In the genomic region with DNA sequence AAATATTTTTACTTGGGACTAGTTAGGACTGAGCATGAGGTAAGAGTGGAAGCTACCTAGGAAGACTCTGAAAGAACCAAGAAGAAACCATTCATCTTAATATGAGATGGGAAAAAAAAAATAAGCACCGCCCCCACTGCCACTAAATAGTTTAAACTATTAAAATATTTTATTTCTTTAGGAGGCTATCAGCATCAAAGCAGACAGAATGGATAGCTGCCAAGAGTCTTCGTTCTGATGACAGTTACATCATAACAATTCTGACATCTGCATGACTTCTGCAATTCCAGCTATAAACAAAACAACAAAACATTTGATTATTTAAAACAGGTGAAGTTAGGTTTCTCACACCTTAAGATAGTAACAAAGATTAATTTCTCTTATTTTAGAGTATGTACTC, we compare ENCODE assay signal across 25 mouse cellular contexts.
"Had no signal": no experiment of that assay in that cellular context is flagged by ENCODE, and none has a peak within 500 bp of the region (broad histone marks: within the 10 kb centered on the region; RNA-seq: fewer than 3 reads in every experiment).

No protein-coding gene starts in this region.

- ATAC-seq: hindbrain, embryonic 16.5 days; inflammation-experienced regulatory T-cells, adult 6 months; intestine, embryonic 15.5 days; intestine, postnatal 0 days; liver, embryonic 12.5 days had no signal

- H3K4me3 ChIP-seq: gastrocnemius, adult 2 months; heart, embryonic 10.5 days; heart, embryonic 12.5 days; hindbrain, embryonic 10.5 days; hindbrain, embryonic 12.5 days; intestine, embryonic 15.5 days; layer of hippocampus, adult 2 months; left cerebral cortex, adult 2 months; limb, embryonic 10.5 days; limb, embryonic 12.5 days; liver, embryonic 12.5 days had no signal

- H3K4me2 ChIP-seq: heart, embryonic 12.5 days; hindbrain, embryonic 12.5 days; hindbrain, embryonic 14.5 days; intestine, embryonic 15.5 days; limb, embryonic 12.5 days; liver, embryonic 12.5 days had no signal

- H3K36me3 ChIP-seq: hindbrain, embryonic 12.5 days; intestine, embryonic 15.5 days; liver, embryonic 12.5 days had no signal

- H3K27ac ChIP-seq: heart, embryonic 10.5 days; hindbrain, embryonic 10.5 days; hindbrain, embryonic 12.5 days; hindbrain, embryonic 14.5 days; intestine, embryonic 15.5 days; layer of hippocampus, adult 2 months; left cerebral cortex, adult 2 months; limb, embryonic 10.5 days; limb, embryonic 12.5 days had no signal

- H3K9me3 ChIP-seq: heart, embryonic 10.5 days; heart, embryonic 12.5 days; hindbrain, embryonic 10.5 days; hindbrain, embryonic 12.5 days; intestine, embryonic 15.5 days; limb, embryonic 10.5 days; liver, embryonic 12.5 days had no signal

- H3K9ac ChIP-seq: heart, embryonic 12.5 days; hindbrain, embryonic 12.5 days; hindbrain, embryonic 14.5 days; intestine, embryonic 15.5 days; limb, embryonic 12.5 days; liver, embryonic 12.5 days had no signal

- DNase-seq: gastrocnemius, adult 2 months; gastrocnemius, postnatal 10 days; gastrocnemius, postnatal 25 days; heart, adult 18-20 months; heart, postnatal 10 days; heart, postnatal 4 days; kidney, adult 18-20 months; kidney, adult 8-10 months; kidney, postnatal 10 days; kidney, postnatal 4 days; liver had no signal

- H3K27me3 ChIP-seq: heart, embryonic 12.5 days; hindbrain, embryonic 12.5 days; intestine, embryonic 15.5 days; limb, embryonic 12.5 days; liver, embryonic 12.5 days had no signal

- H3K4me1 ChIP-seq: heart, embryonic 10.5 days; intestine, embryonic 15.5 days; limb, embryonic 12.5 days had no signal
